Mouse (Mus musculus) urinary bladder, postnatal 36 days (tissue): ENCODE results near the gene Dip2b.

ENCODE experiments used
- DNase-seq, 2 experiments: peaks; one replicate each; pipeline ENCODE4 v3.0.0; 2022; ENCODE audit warnings: low spot score in 2 of 2, mixed read lengths in 1 of 2

Gene Dip2b

DNA sequence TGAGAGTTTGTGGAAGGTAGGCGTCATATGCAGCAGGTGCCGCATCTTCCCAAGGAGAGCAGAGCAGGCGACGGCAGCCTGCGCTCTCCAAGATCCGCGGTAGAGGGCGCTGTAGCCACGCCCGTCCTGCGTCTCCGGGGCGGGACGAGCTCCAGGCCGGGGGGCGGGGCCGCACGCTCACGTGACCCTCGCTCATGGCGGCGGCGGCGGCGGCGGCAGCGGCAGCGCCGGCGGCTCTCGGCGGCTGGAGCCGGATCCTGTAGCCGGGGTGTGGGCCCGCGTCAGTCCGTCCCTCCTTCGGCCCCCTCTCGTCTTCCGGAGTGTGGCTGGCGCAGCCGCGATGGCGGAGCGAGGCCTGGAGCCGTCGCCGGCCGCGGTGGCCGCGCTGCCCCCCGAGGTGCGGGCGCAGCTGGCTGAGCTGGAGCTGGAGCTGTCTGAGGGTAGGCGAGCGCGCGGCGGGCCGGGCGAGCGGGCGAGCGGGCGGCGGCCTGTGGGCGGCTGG, at the start of gene Dip2b:
Gene Dip2b (plus strand): TSS at position 195 of the 502 bp plus-strand sequence.
- DNase-seq: peak; percentile 94 to 96

DNA sequence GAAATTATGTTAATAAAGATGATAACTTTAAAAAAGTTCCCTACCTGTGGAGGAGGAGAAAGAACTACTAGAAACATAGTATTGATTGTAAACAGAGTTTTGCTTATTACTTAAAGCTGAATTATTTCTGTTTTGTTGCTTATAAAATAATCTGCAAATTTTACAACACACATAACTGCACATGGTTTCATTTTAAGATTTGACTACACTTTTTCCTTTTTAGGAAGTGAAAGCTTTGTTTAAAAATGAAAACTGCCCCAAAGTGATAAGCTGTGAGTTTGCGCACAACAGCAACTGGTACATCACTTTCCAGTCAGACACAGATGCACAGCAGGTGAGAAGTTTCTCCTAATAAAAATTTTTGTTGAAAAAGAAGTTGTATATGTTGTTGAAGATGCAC, 45.4 kb upstream of the Dip2b start:
- no peak for DNase-seq

DNA sequence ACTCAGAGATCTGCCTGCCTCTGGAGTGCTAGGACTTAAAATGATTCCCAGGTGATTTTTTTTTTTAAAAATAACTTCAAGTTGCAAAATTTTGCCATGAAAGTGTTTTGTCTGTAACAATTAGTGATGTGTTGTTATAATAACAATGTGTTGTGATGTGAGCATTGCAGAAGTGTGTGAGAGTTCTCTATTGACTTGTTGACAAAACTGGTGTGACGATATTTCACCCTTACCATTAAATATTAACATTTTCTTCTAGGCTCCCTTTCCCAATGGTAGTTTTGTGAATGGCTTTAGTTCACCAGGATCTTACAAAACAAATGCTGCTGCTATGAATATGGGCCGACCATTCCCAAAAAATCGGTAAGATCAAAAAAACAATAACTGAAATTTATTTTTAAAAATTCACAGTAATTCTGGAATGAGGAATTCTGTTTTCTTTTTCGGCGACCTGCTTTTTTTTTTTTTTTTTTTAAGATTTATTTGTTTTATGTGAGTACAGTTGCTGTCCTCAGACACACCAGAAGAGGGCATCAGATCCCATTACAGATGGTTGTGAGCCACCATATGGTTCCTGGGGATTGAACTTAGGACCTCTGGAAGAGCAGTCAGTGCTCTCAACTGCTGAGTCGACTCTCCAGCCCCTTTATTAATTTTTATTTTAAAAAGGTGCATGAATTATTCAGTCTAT, 41.2 kb upstream of the Dip2b start:
- no peak for DNase-seq

DNA sequence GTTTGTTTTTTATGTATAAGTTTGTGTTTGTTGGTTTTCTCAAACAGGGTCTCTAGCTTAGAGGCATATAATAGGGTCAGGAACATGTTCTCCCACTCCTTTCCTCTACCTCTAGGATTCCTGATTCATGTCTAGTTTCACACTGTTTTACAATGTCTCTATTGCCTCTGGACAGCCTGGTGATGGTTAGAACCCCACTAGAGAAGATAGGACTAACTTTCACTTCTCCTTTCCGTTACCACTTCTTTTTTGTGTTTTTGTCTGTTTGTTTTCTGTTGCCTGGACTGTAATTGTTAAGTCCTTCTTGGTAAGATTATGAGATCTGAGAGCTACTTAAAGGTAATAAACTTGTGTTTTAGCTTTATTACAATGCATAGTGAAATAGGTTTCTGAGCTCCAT, 39.1 kb upstream of the Dip2b start:
- no peak for DNase-seq

DNA sequence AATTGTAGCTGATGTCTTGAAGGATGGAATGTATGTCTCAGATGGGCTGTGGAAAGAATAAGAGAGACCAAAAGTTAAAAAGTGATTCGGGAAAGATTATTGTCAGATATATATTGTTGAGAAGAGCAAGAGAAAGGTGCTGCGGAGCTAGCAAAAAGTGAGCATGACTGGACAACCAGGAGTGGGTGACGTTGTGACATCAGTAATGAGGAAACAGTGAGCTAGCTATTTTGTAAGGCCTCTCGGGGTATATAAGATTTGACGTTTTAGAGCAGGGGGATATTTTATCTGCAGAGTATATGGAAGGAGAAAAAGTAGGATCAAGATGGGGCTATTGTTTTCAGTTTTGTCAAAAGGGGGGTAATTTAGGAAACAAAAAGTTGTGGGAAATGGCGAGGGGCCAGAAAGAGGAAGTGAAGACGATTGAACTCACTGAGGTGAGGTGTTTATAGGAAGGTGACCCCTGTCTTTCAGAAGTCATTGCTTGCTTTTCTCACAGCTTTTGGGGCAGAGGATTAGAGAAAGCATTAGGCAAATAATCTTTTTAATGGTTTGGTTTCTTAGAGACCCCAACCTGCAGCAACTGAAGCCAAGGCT, 33.7 kb upstream of the Dip2b start:
- no peak for DNase-seq

DNA sequence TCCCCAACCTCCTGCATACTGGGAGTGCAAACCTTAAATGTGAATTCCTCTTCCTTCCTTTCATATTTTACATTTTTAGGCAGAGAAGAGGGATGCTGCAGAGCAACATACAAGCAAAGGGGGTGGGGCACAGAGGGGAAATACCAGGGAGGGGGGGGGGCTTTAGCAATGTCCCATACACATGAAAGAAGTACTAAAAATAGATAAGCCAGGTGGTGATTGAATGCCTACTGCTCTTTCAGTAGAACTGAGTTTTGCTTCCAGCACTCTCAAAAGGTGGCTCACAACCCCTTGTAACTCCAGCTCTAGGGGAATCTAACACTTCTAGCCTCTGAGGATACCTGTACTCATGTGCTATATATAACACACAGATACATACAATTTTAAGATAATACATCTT, 32.3 kb upstream of the Dip2b start:
- DNase-seq: no peak

DNA sequence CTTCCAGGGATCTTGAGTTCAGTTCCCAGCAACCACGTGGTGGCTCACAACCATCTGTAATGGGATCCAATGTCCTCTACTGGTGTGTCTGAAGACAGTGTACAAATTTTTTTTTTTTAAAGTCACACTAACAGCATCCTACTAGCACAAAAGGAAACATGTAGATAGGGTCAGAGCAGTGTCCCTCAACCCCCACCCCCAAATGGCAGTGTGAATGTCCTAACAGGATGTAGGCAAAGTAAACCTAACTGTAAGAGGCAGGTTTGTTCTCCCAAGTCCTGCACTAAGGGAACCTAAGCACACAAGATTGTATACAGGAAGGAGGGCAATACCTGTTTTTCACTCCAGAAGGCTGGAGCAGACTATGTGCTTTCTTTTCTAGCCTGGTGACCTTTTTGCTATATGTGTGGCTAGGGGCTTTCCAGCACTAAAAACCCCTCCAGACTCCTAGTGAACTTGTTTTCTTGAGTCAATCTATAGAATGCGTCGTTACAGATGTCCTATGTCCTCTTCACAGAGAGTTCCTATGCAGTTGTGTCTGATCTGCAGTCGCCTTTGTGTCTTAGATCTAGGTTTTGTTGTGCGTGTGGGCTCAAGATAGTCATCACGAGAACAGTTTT, 20.1 kb upstream of the Dip2b start:
- no peak for DNase-seq

DNA sequence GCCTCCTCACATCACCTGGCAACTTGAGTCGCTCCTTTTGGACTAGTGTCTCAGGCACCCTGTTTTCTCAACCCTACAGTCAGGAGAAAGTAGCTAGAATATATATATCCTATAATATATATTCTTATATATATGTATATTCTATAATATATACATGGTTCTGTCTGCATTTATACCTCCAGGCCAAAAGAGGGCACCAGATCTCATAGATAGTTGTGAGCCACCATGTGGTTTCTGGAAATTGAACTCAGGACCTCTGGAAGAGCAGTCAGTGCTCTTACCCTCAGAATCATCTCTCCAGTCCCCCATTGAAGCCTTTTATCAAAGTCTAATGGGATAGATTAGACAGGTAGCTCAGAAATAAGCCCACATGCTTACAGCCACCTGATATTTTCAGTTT, 17.3 kb upstream of the Dip2b start:
- no peak for DNase-seq

DNA sequence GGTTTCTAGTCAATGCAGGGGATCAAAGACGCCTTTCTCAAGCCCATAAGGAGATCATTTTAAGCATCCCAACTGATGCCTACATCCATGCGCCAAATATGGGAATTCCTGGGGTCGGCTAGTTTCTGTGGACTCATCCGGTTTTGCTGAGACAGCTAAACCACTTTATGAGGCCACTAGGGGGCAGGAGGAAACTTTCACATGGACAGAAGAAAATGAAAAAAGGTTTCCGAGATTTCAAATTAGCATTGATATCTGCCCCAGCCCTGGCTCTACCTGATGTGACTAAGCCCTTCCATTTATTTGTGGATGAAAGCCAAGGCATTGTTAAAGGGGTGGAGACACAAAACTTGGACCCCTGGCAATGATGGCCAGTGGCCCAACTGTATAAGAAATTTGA, 15.5 kb upstream of the Dip2b start:
- no peak for DNase-seq

DNA sequence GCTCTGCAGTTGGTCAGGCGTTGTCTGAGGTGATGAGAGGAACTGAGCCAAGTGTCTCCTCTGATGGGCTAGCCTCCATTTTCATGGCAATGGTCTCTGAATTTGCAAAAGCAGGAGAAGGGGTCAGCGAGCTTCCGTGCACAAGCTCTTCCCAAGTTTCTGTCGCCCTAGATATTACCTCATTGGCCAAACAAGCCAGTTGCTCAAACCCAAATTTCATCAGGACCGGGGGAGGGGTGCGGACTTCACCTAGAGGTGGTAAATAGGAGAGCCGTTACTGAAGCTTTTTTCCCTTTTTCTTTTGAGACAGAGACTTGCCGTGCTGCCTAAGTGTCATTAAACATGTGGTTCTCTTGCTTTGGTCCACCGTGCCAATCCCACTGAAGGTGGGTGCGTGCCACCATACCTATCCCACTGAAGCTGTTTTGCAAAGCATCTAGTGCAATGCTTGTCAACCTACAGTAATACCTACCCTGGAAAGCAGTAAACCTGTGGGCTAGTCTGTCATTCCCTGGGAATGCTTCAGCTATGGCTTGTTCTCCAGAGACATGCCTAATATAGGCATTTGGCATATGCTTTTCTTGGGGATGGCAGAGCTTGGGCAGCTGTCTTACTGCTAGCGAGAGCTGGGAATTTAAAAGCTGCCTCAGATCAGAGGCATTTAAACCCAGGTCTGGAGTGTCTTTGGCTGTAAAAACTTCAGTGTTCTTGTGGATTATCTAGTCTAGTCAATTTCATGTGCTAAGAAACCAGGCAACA, 13.2 kb upstream of the Dip2b start:
- DNase-seq: no peak

DNA sequence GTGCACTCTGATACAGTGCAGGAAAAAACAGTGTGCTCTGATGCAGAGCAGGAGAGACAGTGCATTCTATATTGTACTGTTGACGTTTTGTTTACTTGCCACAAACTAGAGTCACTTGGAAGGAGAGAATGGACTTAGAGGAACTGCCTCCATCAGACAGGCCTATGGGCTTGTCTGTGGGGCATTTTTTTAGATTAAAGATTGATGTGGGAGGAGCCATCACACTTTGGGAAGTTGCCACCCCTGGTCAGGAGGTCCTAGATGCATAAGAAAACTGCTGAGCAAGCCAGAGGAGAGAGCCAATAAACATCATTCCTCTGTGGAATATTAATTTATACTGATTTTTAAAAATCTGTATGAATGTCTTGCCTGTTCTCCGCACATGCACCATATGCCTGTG, 10.3 kb upstream of the Dip2b start:
- DNase-seq: no peak

DNA sequence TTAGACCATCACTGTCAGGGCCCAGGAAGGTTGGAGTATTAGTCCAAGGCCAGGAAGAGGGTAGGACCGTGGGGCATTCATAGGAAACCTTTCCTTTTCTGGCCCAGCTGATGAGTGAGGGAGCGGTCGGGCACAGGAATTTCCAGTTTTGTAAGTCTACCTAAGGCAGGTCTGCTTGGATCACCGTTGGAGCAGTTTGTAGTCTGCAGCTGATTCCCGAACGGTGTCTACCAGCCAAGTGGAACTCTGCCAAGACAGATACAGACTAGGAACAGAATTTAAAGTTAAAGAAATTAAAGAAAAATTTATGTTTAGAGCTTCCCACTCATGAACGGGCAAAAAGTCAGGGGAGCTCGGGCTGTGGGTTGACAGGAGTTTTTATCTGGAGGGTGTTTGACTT, 9.0 kb upstream of the Dip2b start:
- DNase-seq: no peak

DNA sequence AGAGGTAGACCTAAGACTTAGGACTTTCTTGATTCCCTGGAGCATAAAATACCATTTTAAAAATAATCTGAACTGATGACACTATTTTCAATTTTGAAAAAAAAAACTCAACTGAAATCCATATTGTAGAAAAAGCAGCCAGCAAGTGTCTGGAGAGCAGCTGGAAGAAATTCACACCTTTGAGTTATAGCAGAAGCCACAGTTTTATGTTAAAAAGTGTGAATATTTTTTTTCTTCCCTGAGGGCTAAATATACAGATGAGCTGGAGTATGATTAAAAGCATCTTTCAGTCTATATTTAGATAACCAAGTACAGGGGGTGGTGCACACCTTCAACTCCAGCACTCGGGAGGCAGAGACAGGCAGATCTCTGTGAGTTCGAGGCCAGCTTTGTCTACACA, 8.6 kb upstream of the Dip2b start:
- no peak for DNase-seq

DNA sequence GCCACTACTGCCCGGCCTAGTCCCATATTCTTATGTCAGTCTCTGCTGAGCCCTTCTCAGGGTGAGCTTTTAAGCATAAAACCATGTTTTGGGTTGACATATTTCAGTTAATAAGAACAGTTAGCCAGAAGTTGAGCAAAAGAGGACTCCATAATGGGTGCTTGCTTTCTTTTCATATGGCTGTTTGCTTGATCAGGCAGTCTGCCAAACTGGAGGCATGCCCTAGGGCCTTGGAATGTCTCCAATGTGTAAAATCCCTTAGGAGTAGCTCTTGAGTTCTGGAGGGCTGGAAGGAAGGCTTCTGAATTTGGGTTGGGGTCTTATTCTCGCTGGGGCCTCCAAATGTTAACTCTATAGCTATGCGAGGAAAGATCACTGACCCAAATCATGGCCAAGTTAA, 5.9 kb upstream of the Dip2b start:
- no peak for DNase-seq

DNA sequence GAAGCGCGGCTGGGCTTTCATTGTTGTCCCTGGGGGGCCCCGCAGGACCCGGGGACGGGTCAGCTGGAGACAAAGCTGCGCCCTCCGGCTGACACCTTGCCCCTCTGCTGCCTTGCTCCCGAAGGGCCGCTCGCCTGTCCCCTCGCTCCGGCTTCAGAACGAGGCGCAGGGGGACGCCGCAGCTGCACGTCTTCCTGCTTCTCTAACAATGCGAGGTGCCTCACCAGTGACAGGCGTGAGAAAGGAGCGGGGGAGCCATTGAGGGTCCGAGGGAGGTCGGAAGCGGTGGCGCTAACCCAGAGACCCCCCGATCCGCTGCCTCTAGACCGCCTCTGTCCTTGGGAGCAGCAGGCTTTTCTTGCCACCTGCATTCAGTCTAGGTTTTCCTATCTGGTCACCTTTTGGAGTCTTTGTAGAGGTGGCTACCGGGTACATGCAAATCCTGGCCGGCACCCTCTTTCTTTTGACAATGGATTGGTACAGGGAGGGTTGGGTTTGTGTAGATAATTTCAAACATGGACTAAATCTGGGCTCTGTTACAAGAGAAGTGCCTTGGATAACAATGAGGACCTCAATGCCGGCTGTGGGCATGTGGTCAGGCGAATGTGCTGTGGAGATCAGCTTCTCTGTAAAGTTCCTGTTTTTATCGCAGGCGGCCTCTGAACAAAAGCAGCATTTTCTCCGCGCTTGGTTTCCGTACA, 687 bp downstream of the Dip2b start:
- DNase-seq: peak; percentile 42 to 46

DNA sequence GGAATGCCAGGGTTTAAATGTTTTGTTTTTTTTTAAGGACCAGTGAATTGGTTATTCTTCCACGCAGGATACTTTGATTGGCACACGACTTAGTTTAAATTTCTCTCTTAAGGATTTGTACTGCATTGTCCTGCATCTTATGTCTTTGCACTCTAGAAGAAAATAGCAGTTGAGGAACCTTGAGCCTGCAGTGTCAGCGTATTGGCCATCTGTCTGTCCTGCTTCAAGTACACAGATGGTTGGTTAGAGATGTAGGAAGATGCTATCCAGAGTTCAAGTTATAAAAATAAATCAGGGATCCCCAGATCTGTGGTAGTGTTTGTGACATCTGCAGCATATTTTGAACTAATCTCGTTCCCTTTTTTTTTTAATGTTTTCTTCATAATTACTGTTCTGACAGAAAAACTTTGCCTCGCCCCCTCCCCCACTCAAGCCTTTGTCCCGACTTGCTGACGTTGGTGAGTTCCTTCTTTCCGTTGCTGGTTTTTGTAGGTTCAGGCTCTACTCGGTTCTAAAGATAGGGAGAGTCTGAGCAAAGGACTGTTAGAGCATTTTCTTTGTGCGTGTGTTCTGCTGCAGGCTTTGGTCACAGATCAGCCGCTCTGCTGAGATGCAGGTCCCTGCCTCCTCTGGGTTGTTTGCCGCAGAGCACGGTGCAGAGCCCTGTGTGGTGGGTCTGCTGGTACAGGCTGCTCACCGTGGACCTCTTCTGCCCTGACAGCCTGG, 2.2 kb downstream of the Dip2b start:
- no peak for DNase-seq

DNA sequence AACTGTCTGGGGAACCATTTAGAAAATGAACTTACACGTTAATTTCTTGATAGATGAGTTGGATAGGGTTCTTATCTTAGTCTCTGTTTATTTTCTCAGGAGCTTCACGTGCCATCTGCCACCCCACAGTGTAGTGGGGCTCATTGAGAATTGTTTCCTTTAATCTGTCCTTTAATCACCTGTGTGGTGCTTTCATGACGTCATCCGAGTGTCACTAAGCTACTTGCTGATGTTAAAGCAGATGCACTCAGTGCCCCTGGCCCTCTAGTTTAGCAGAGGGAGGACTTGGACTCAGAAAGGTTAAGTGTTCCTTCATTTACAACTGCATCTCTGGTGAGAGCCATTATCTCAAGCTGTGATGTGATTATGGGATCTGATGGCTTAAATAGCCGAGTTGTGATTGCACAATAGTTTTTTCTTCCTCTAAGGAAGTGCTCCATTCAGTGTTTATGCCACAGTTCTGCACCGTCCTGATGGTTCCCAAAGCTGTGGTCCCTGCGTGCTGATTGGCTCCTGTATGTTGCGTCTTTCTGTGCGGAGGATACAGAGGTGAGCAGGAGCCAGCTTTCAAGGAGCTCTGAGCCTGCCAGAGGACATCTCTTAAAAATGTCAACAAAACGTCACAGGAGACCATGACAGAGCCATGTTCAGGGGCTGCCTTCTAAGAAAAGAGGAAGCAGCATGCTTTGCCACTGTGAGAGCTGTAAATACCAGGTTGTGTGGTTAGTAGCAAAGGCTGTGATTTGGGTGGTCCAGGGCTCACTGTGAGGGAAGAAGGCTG, 3.0 kb downstream of the Dip2b start:
- no peak for DNase-seq

DNA sequence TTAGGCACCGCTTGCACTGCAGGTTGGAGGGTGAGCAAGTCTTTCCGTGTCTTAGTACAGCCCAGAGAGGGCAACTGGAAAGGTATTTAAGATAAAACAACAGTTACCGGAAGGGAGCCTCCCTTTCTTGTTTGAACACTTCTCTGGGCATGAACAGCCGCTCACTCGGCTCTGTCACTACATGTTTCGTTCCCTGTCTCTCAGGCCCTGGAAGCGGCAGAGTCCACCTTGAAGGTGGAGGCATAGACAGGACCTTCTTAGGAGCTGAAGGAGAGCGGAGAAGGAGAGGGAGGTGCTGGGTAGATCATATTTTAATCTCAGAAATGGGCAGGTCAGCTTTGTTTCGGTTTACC, 3.6 kb downstream of the Dip2b start:
- peak; percentile 47 to 51 for DNase-seq

DNA sequence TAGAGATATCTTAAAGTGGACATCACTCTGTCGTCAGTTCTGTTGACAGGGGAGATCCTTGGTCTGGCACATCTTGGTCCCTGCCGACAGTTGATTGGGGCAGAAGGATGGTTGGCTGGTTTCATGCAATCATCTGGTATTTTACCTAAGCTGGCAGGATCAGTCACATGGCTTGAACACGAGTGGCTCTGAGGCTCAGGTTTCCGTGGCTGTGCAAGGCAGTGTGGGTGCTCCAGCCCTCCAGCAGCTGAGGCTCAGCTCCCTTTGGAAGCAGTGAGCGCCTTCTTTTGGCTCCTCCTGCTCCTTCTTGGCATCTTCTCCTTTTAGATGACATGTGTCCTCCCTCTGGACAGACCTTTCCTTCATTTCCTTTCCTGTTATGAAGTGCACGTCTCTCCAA, 7.1 kb downstream of the Dip2b start:
- DNase-seq: no peak

DNA sequence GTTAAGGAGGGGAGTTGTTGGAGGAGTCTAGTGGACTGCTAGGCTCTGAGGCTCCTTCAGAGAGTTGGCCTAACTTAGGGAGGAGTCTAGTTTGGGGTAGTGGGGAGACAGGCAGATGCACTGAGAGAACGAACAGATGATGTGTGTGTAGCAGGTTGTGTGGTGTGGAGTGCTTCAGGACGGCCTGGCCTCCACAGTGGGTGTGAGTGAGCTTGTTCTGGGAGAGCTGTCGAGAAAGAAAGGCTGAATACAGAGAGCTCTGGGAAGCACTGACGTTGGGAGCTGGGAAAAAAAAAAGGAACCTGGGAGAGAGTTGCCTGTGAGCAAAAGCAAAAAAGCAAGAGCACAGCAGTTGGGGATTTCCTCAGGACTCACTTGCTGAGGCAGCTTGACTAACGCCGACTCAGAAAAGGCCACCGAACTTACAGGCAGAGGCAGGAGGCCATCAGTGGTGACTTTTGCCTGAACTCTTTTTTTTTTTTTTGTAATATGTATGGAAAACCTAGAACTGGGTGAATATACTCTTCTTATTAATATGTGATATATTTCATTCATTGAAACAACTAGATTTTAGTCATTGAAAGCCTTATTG, 11.1 kb downstream of the Dip2b start:
- DNase-seq: no peak
